Mouse (Mus musculus) kidney, postnatal 0 days (tissue): ENCODE measurements around the gene Tenm4. TPM values are rescaled to one million over a fixed set of nuclear protein-coding genes. Genes with fewer than 3 reads are reported as not detected.

ENCODE experiments used
- ATAC-seq: fragments of 200-750 bp; cut with Nextera tagmentation; replicated peaks from 2 replicates; pipeline ENCODE4 v1.8.0; 2017; ENCODE audit warnings: low read depth, moderate number of reproducible peaks, moderate TSS enrichment, moderate library complexity; ENCODE audit not compliant: low FRiP score
- DNase-seq: peaks from one replicate; pipeline ENCODE4 v3.0.0-alpha.2; 2016; ENCODE audit warnings: low spot score
- H3K27ac ChIP-seq: fragments of 300-500 bp; sonication (generic); 2 replicates; pipeline ENCODE4 v1.5.1; 2014; ENCODE audit warnings: mild to moderate bottlenecking
- H3K27me3 ChIP-seq: fragments of 300-500 bp; sonication (generic); 2 replicates; pipeline ENCODE4 v1.6.1; 2014; ENCODE audit warnings: low read length, mixed read lengths; ENCODE audit not compliant: insufficient read depth
- H3K36me3 ChIP-seq: fragments of 300-500 bp; sonication (generic); 2 replicates; pipeline ENCODE4 v1.6.1; 2014; ENCODE audit warnings: low read length, mixed read lengths; ENCODE audit not compliant: insufficient read depth
- H3K4me1 ChIP-seq: fragments of 300-500 bp; sonication (generic); replicated peaks from 2 replicates; pipeline ENCODE4 v1.6.1; 2014; ENCODE audit warnings: antibody characterized with exemption, low read length, mixed read lengths; ENCODE audit not compliant: insufficient read depth
- H3K4me2 ChIP-seq: fragments of 300-500 bp; sonication (generic); 2 replicates; pipeline ENCODE4 v1.6.1; 2014; ENCODE audit warnings: mild to moderate bottlenecking, low read length, moderate library complexity, mixed read lengths
- H3K4me3 ChIP-seq: fragments of 300-500 bp; sonication (generic); replicated peaks from 2 replicates; pipeline ENCODE4 v1.5.1; 2014; ENCODE audit warnings: low read depth, low read length
- H3K9ac ChIP-seq: fragments of 300-500 bp; sonication (generic); 2 replicates; pipeline ENCODE4 v1.6.1; 2014; ENCODE audit warnings: low read depth, low read length
- H3K9me3 ChIP-seq: fragments of 300-500 bp; sonication (generic); replicated peaks from 2 replicates; pipeline ENCODE4 v1.6.1; 2016; ENCODE audit warnings: low read length, inconsistent platforms, mixed read lengths
- CTCF ChIP-seq: IDR thresholded peaks from 2 replicates; pipeline ENCODE4 v1.5.1; 2016; ENCODE audit warnings: antibody characterized with exemption, low read depth, mild to moderate bottlenecking, moderate library complexity
- WGBS: fragments of 180-500 bp; shearing (Covaris S2); extraction: QIAGEN DNeasy Blood & Tissue Kit; methylation state at CpG from one replicate; pipeline ENCODE4 v1.1.7; 2014; 5-methylcytosine and 5-hydroxymethylcytosine counted together
- polyA plus RNA-seq: library from polyadenylated mRNA; unstranded; fragments of >200 nt; fragmentation: Nextera tagmentation; extraction: Ambion mirVana; gene quantifications from 2 replicates; pipeline ENCODE4 v1.2.1, GENCODE M21; 2015

The Tenm4 gene
- polyA plus RNA-seq, 1 experiment from 2014 or later = 22.6 TPM

GRCm38 (mm10) chr7:96666366-96666896 lies 495.4 kb downstream of the Tenm4 start:
- Histone ChIP-seq H3K9ac (no peak overlapping the region), H3K27ac (0 out of 2 replicates have a peak overlapping the region, but pooled peaks have one; percentile 8), H3K4me3 (no peak overlapping the region), H3K36me3 (no peaks in the 10 kb centered on the region), H3K4me1 (peaks cover 19% of the 10 kb centered on the region), H3K27me3 (no peaks in the 10 kb centered on the region), H3K4me2 (no peak overlapping the region), H3K9me3 (no peaks in the 10 kb centered on the region)
- DNase-seq (no peak), ATAC-seq (no peak)
- TF ChIP-seq CTCF = no peak
- 62% methylated on average over 8 of the region's 8 CpGs for WGBS

- DNase-seq (no peak), ATAC-seq (no peak)
- H3K36me3 ChIP-seq = no peaks in the 10 kb centered on the region
- no peak overlapping the region for H3K4me2 ChIP-seq
- no peak for TF ChIP-seq CTCF
- no peak overlapping the region for H3K27ac ChIP-seq
- H3K9me3 ChIP-seq = no peaks in the 10 kb centered on the region
- peaks cover 18% of the 10 kb centered on the region for H3K4me1 ChIP-seq
- no peaks in the 10 kb centered on the region for H3K27me3 ChIP-seq
- 60% methylated on average over 6 of the region's 6 CpGs for WGBS
- no peak overlapping the region for H3K9ac ChIP-seq
- H3K4me3 ChIP-seq = no peak overlapping the region
These were observed 496.6 kb downstream of the Tenm4 start for GRCm38 (mm10) chr7:96667688-96668087.

GRCm38 (mm10) chr7:96670095-96670494 lies 499.0 kb downstream of the Tenm4 start:
- Histone ChIP-seq H3K9me3 (no peaks in the 10 kb centered on the region), H3K4me1 (peaks cover 21% of the 10 kb centered on the region), H3K27me3 (no peaks in the 10 kb centered on the region), H3K9ac (no peak overlapping the region), H3K4me2 (no peak overlapping the region), H3K4me3 (no peak overlapping the region), H3K36me3 (no peaks in the 10 kb centered on the region), H3K27ac (no peak overlapping the region)
- no peak for ATAC-seq
- no peak for TF ChIP-seq CTCF
- 86% methylated on average over 3 of the region's 3 CpGs for WGBS
- DNase-seq = no peak

GRCm38 (mm10) chr7:96672322-96672914 lies 501.4 kb downstream of the Tenm4 start:
- no peak overlapping the region for H3K4me3 ChIP-seq
- H3K27ac ChIP-seq = peak overlapping the region; percentile 56
- H3K4me2 ChIP-seq = no peak overlapping the region
- H3K9me3 ChIP-seq = no peaks in the 10 kb centered on the region
- peaks cover 17% of the 10 kb centered on the region for H3K4me1 ChIP-seq
- no peak for ATAC-seq
- H3K36me3 ChIP-seq = no peaks in the 10 kb centered on the region
- H3K9ac ChIP-seq = no peak overlapping the region
- whole genome bisulfite sequencing = 21% methylated on average over 6 of the region's 6 CpGs
- TF ChIP-seq CTCF = no peak
- peak; percentile 82 for DNase-seq
- no peaks in the 10 kb centered on the region for H3K27me3 ChIP-seq

GRCm38 (mm10) chr7:96677082-96677481 lies 506.0 kb downstream of the Tenm4 start:
- H3K27ac ChIP-seq = no peak overlapping the region
- peaks cover 12% of the 10 kb centered on the region for H3K4me1 ChIP-seq

GRCm38 (mm10) chr7:96678236-96678635 lies 507.2 kb downstream of the Tenm4 start:
- H3K27me3 ChIP-seq = no peaks in the 10 kb centered on the region
- H3K4me1 ChIP-seq = peaks cover 4% of the 10 kb centered on the region
- DNase-seq = no peak
- no peak overlapping the region for H3K27ac ChIP-seq
- ATAC-seq = no peak
- no peak overlapping the region for H3K9ac ChIP-seq
- H3K9me3 ChIP-seq = no peaks in the 10 kb centered on the region
- no peak overlapping the region for H3K4me2 ChIP-seq
- WGBS = 87% methylated on average over 4 of the region's 4 CpGs
- no peak for TF ChIP-seq CTCF
- H3K36me3 ChIP-seq = no peaks in the 10 kb centered on the region
- H3K4me3 ChIP-seq = no peak overlapping the region

More at GRCm38 (mm10) chr7:96677082-96677481, 506.0 kb downstream of the Tenm4 start:
- Histone ChIP-seq H3K36me3 (no peaks in the 10 kb centered on the region), H3K4me3 (no peak overlapping the region), H3K9me3 (no peaks in the 10 kb centered on the region), H3K4me2 (no peak overlapping the region), H3K27me3 (no peaks in the 10 kb centered on the region), H3K9ac (no peak overlapping the region)
- no peak for TF ChIP-seq CTCF
- DNase-seq (peak; percentile 82), ATAC-seq (no peak; the same call in 1 of the 2 replicates)
- WGBS = 44% methylated on average over 2 of the region's 2 CpGs
